Mouse (Mus musculus) olfactory bulb, adult 2 months (tissue): ENCODE data around the gene Plcb2.

Experiments used
- CTCF ChIP-seq: fragments of 200-500 bp; IDR thresholded peaks from 2 replicates; pipeline ENCODE4 v1.5.1; 2012; ENCODE audit warnings: low read depth, mild to moderate bottlenecking, low read length, moderate library complexity; ENCODE audit not compliant: insufficient read depth
- POLR2A ChIP-seq: fragments of 200-500 bp; IDR thresholded peaks from 2 replicates; pipeline ENCODE4 v1.6.1; 2012; ENCODE audit warnings: mild to moderate bottlenecking, low read depth, low read length, moderate library complexity; ENCODE audit not compliant: insufficient read depth

DNA sequence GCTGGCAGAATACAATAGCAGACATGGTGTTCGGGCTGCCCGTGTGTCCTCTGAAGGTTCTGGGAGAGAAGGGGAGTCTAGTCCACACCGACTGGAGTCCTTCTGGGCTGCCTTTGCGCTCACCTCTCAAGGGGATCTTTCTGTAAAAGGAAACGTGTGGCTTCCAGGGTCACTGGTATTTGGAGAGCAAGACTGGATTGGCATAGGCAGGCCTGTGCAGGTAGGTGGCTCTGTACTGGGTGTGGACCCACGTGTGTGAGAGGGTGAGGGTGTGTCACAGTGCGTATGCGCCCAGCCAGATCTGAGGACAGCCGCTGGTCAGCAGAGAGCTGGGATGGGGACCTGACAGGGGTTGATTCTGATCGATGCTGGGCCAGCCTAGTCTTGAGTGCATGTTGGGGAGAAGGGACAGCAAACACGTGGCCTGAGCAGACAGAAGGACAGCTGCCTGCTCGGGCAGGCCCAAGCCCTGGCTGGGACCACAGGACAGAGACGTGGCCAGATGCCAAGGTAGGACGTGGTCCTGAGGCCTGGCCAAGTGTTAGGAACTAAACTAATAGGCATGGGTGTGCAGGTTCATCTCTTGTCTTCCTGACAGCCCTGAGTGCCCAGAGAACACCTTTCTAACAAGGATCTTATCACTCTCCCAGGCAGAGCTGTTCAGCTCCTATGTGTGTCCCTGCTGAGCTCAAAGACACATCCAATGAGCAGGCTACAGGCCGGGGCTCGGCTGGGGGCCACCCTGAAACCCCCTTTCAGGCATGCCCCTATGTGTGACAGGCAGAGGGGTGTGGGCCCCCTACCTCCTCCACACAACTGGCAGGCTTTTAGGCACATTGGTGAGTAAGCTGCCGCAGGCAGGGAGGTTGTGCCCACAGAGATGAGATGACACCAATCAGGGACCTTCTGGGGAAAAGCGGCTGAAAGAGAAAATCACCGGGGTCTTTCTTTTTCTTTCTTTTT lies 64.2 kb downstream of the Plcb2 start:
- TF ChIP-seq POLR2A: no peak
- TF ChIP-seq CTCF: no peak
